Mouse (Mus musculus) MEL (cell line): ENCODE measurements at regions not wholly inside any gene's neighbourhood (a gene's known extent, or its start where the extent isn't known, plus 50 kb on each side); places are given as distances from the start of the nearest gene placed in this dataset.

Source experiments
- DNase-seq: peaks from one replicate; pipeline ENCODE4 v3.0.0; 2011; ENCODE audit warnings: low read depth, low spot score
- H3K27ac ChIP-seq: 2 replicates; pipeline ENCODE4 v1.5.1; 2012; ENCODE audit warnings: low read depth, mild to moderate bottlenecking, control low read depth, low read length, moderate library complexity; ENCODE audit not compliant: control insufficient read depth
- H3K27me3 ChIP-seq, 2 experiments: fragments of 150-350 bp in 1 of 2; sonication (generic) in 1 of 2; 2 replicates each; pipeline ENCODE4 v1.6.1; 2012; ENCODE audit warnings: low read length in 2 of 2, mild to moderate bottlenecking in 2 of 2, improper control_type of control experiment in 1 of 2, moderate library complexity in 1 of 2; ENCODE audit not compliant: insufficient read depth in 2 of 2, control insufficient read depth in 1 of 2
- H3K36me3 ChIP-seq, 2 experiments: 2 replicates each; pipeline ENCODE4 v1.6.1; 2012 to 2014; ENCODE audit warnings: low read length in 2 of 2, improper control_type of control experiment in 1 of 2, inconsistent platforms in 1 of 2, mild to moderate bottlenecking in 1 of 2; ENCODE audit not compliant: insufficient read depth in 2 of 2, control insufficient read depth in 1 of 2
- H3K4me1 ChIP-seq, 2 experiments: fragments of 150-350 bp in 1 of 2; sonication (generic) in 1 of 2; 2 replicates each; pipeline ENCODE4 v1.6.1; 2012; ENCODE audit warnings: low read length in 2 of 2, improper control_type of control experiment in 1 of 2, mild to moderate bottlenecking in 1 of 2; ENCODE audit not compliant: insufficient read depth in 2 of 2, control insufficient read depth in 1 of 2
- H3K4me3 ChIP-seq, 2 experiments: fragments of 150-350 bp in 1 of 2; sonication (generic) in 1 of 2; 2 replicates each; pipeline ENCODE4 v1.5.1; 2012; ENCODE audit warnings: low read depth in 2 of 2, low read length in 2 of 2, mild to moderate bottlenecking in 2 of 2, moderate library complexity in 2 of 2, control low read depth in 1 of 2, improper control_type of control experiment in 1 of 2; ENCODE audit not compliant: control insufficient read depth in 1 of 2, insufficient read depth in 1 of 2
- H3K79me2 ChIP-seq: 2 replicates; pipeline ENCODE4 v1.6.1; 2012; ENCODE audit warnings: mild to moderate bottlenecking, low read length, moderate library complexity; ENCODE audit not compliant: control insufficient read depth, poor library complexity, insufficient read depth
- H3K9ac ChIP-seq: 2 replicates; pipeline ENCODE4 v1.6.1; 2012; ENCODE audit warnings: low read depth, mild to moderate bottlenecking, control low read depth, low read length, moderate library complexity; ENCODE audit not compliant: control insufficient read depth, poor library complexity, severe bottlenecking
- H3K9me3 ChIP-seq: fragments of 150-350 bp; sonication (generic); replicated peaks from 2 replicates; pipeline ENCODE4 v1.6.1; 2012; ENCODE audit warnings: mild to moderate bottlenecking, low read length, improper control_type of control experiment, moderate library complexity; ENCODE audit not compliant: insufficient read depth
- CTCF ChIP-seq, 3 experiments: IDR thresholded peaks in 2 of 3; conservative IDR thresholded peaks in 1 of 3; 2 replicates each; pipeline ENCODE4 v1.5.1; 2011 to 2012; ENCODE audit warnings: low read length in 3 of 3, low read depth in 2 of 3, mild to moderate bottlenecking in 2 of 3, improper control_type of control experiment in 1 of 3, inconsistent platforms in 1 of 3, mixed read lengths in 1 of 3, moderate library complexity in 1 of 3; ENCODE audit not compliant: control insufficient read depth in 1 of 3, insufficient read depth in 1 of 3, poor library complexity in 1 of 3, severe bottlenecking in 1 of 3
- E2F4 ChIP-seq: IDR thresholded peaks from 2 replicates; pipeline ENCODE4 v1.6.1; 2011; ENCODE audit warnings: low read depth, low read length, improper control_type of control experiment, borderline replicate concordance
- EP300 ChIP-seq, 2 experiments: IDR thresholded peaks; 2 replicates each; pipeline ENCODE4 v1.6.1; 2011; ENCODE audit warnings: improper control_type of control experiment in 2 of 2, low read length in 2 of 2, low read depth in 1 of 2, mild to moderate bottlenecking in 1 of 2
- GABPA ChIP-seq: IDR thresholded peaks from 2 replicates; pipeline ENCODE4 v1.6.1; 2012; ENCODE audit warnings: low read depth, mild to moderate bottlenecking, inconsistent platforms, low read length, improper control_type of control experiment, moderate library complexity
- NELFE ChIP-seq: IDR thresholded peaks from 2 replicates; pipeline ENCODE4 v1.6.1; 2011; ENCODE audit warnings: low read depth, low read length, improper control_type of control experiment
- RAD21 ChIP-seq: IDR thresholded peaks from 2 replicates; pipeline ENCODE4 v1.6.1; 2011; ENCODE audit warnings: mild to moderate bottlenecking, low read depth, low read length, improper control_type of control experiment
- SIN3A ChIP-seq: IDR thresholded peaks from 2 replicates; pipeline ENCODE4 v1.6.1; 2012; ENCODE audit warnings: low read length, improper control_type of control experiment, inconsistent platforms
- TBP ChIP-seq: IDR thresholded peaks from 2 replicates; pipeline ENCODE4 v1.8.0; 2011; ENCODE audit warnings: low read depth, low read length, improper control_type of control experiment
- ZKSCAN1 ChIP-seq: IDR thresholded peaks from 2 replicates; pipeline ENCODE4 v1.6.1; 2012; ENCODE audit warnings: low read depth, mild to moderate bottlenecking, inconsistent platforms, low read length, improper control_type of control experiment, moderate library complexity
- ZMIZ1 ChIP-seq: IDR thresholded peaks from 2 replicates; pipeline ENCODE4 v1.6.1; 2012; ENCODE audit warnings: low read depth, mild to moderate bottlenecking, inconsistent platforms, low read length, improper control_type of control experiment, moderate library complexity

DNA sequence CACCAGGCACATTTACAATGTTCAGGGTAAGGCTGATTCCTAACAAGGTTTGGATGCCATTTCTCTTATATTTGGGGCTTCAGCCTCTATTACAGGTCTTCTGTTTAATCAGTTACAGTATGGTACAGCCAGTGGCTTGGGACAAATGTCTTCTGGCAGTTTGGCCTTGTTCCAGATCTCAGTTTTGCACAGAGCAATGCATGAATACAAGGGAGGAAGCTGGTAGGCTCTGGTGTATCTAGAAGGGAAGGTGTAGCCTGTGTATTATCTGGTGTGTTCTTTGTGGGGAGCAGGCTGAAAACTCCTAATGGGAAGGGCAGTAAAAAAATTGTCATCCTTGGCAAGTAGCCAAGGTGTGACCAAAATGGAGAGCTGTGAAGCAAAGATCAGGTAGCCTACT lies 254.2 kb downstream of the Usp25 start:
- no peaks in the 10 kb centered on the region for H3K9me3 ChIP-seq
- peak; percentile 2 for DNase-seq

DNA sequence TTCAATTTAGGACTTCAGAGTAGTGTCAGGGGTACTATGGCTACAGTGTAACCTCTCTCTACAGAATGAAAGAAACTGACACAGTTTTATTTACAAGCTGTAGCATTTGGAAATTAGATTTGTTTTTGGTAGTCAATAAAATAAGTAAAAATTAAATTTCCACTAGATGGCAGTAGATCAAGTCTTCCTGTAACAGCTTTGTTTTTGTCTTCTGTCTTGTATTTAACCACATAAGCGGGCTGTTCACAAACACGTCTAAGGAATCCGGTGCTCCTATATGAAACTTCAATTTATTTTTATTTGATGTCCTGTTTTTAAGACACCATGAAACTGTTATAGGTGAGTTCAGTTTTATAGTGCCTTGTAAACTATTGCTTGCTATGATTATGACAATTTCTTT lies 238.8 kb downstream of the Usp25 start:
- Histone ChIP-seq H3K79me2 (no peaks in the 10 kb centered on the region), H3K4me1 (no peaks in the 10 kb centered on the region), H3K4me3 (no peak overlapping the region), H3K27me3 (no peaks in the 10 kb centered on the region), H3K9ac (no peak overlapping the region)
- no peak for DNase-seq
- TF ChIP-seq RAD21 (peak; percentile 21), CTCF (IDR thresholded peaks at IDR 0.05 in 2 of 3, conservative IDR thresholded peaks at IDR 0.05 in 1 of 3; ENCODE audit: control insufficient read depth in 1 of 3, insufficient read depth in 1 of 3, low read depth in 2 of 3, low read length in 3 of 3, poor library complexity in 1 of 3, severe bottlenecking in 1 of 3) (peak in 1 of 3 experiments; percentile 14; a peak in 1 of 6 replicates), TBP (no peak)
- TF ChIP-seq, all 39 proteins: peak for 2
- Histone ChIP-seq H3K27ac (no peak overlapping the region), H3K36me3 (no peaks in the 10 kb centered on the region), H3K9me3 (no peaks in the 10 kb centered on the region)

More for the DNA sequence above, 254.2 kb downstream of the Usp25 start:
- Histone ChIP-seq H3K27ac (no peak overlapping the region), H3K9ac (no peak overlapping the region), H3K79me2 (no peaks in the 10 kb centered on the region), H3K27me3 (no peaks in the 10 kb centered on the region), H3K36me3 (no peaks in the 10 kb centered on the region), H3K4me1 (no peaks in the 10 kb centered on the region), H3K4me3 (no peak overlapping the region)
- no peak for TF ChIP-seq ZMIZ1
- no peak for TF ChIP-seq GABPA
- no peak for TF ChIP-seq E2F4
- TF ChIP-seq ZKSCAN1 = no peak
- no peak for TF ChIP-seq EP300 (IDR thresholded peaks at IDR 0.05; ENCODE audit: low read depth in 1 of 2, low read length in 2 of 2)
- no peak for TF ChIP-seq SIN3A

DNA sequence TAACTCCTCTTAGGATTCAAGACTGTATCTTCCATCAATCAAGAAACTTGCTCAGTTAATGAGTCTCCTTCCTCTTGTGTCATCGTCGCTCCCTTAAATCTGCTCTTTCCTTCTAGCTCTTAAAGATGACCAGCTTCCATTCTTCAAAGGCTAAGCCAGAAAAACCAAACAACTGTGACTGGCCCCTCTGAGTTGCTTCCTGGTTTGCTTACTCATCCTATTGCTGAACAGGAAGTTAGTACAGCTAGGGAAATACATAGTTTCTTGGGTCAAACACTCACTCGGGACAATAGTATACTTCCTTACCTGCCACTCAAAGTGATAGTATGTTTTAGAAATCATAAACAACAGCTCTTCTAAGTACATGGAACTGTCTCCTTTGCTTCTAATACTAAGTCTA lies 237.9 kb downstream of the Usp25 start:
- H3K9ac ChIP-seq = no peak overlapping the region
- H3K36me3 ChIP-seq = no peaks in the 10 kb centered on the region
- H3K27me3 ChIP-seq = no peaks in the 10 kb centered on the region
- H3K79me2 ChIP-seq = no peaks in the 10 kb centered on the region
- DNase-seq = no peak
- no peak for TF ChIP-seq EP300 (IDR thresholded peaks at IDR 0.05; ENCODE audit: low read depth in 1 of 2, low read length in 2 of 2)
- no peak for TF ChIP-seq NELFE
- no peak for TF ChIP-seq SIN3A
- no peak overlapping the region for H3K4me3 ChIP-seq
- H3K9me3 ChIP-seq = no peaks in the 10 kb centered on the region
- no peaks in the 10 kb centered on the region for H3K4me1 ChIP-seq
- no peak overlapping the region for H3K27ac ChIP-seq
